Mouse (Mus musculus) lung, postnatal 10 days (tissue): ENCODE results near the gene Jph4.

Source experiments
- DNase-seq: peaks from one replicate; pipeline ENCODE4 v3.0.0; 2021

Gene Jph4

GRCm38 (mm10) chr14:55063117-55063516 is 53.6 kb downstream of the Jph4 start:
- DNase-seq = no peak

- DNase-seq = no peak
Measured at GRCm38 (mm10) chr14:55062626-55063025, 54.1 kb downstream of the Jph4 start.

GRCm38 (mm10) chr14:55061845-55062244 is 54.9 kb downstream of the Jph4 start:
- no peak for DNase-seq

GRCm38 (mm10) chr14:55059931-55060330 is 56.8 kb downstream of the Jph4 start:
- no peak for DNase-seq

GRCm38 (mm10) chr14:55059009-55059408 is 57.7 kb downstream of the Jph4 start:
- DNase-seq = no peak
